Mouse (Mus musculus): ENCODE measurements at regions not wholly inside any gene's neighbourhood (a gene's known extent, or its start where the extent isn't known, plus 50 kb on each side); places are given as distances from the start of the nearest gene placed in this dataset.

DNA sequence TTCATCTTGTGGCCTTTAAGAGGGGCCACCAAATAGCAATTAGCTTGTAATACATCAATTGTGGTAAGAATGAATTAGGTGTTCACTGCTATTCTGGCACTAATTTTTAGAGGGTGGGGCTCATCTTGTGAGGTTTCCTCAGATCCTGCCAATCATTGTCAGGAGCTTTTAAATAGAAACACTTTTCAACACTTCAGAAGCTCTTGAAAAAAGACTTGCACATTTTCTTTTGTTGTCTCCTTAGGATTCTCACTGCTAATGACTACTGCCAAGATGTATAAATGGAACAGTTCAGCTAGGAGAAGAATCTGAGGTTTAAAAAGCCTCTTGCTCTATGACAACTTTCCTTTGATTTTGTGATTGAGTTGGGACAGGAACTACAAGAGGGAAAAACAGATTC lies 572.4 kb downstream of the Cetn3 start:
- ATAC-seq (ENCODE audit: extremely low read depth, insufficient number of reproducible peaks, low FRiP score, poor library complexity, severe bottlenecking), result no peak

- ATAC-seq (ENCODE audit: extremely low read depth, insufficient number of reproducible peaks, low FRiP score, poor library complexity, severe bottlenecking), result no peak
These were observed 576.6 kb downstream of the Cetn3 start for GRCm38 (mm10) chr13:82359442-82359841.

- ATAC-seq (ENCODE audit: extremely low read depth, insufficient number of reproducible peaks, low FRiP score, poor library complexity, severe bottlenecking), result no peak
These were observed 577.8 kb downstream of the Cetn3 start for GRCm38 (mm10) chr13:82360711-82361110.

GRCm38 (mm10) chr13:82361379-82361778 lies 578.5 kb downstream of the Cetn3 start:
- ATAC-seq (ENCODE audit: extremely low read depth, insufficient number of reproducible peaks, low FRiP score, poor library complexity, severe bottlenecking), result no peak

DNA sequence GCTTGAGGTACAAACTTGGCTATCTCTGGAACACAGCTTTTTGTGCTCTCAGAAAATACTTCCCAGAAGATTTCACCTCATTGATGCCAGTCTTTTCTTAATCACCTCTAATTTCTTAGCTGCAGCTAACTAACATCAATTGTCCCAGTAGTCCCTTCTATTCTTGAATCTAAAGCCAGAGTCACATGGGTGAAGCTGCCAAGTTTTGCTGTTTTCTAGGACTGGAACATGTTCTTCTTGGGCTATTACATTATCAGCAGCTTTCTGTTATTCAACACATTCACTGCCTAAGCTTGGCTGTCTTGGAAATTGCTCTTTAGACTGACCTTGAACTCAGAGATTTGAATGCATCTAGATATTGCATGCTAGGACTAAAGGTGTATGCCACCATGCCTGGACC lies 583.9 kb downstream of the Cetn3 start:
- ATAC-seq (ENCODE audit: extremely low read depth, insufficient number of reproducible peaks, low FRiP score, poor library complexity, severe bottlenecking), result no peak

- no peak for ATAC-seq (ENCODE audit: extremely low read depth, insufficient number of reproducible peaks, low FRiP score, poor library complexity, severe bottlenecking)
These were observed 588.7 kb downstream of the Cetn3 start for GRCm38 (mm10) chr13:82371579-82371978.

GRCm38 (mm10) chr13:82372612-82373011 lies 589.7 kb downstream of the Cetn3 start:
- ATAC-seq (ENCODE audit: extremely low read depth, insufficient number of reproducible peaks, low FRiP score, poor library complexity, severe bottlenecking), result no peak

DNA sequence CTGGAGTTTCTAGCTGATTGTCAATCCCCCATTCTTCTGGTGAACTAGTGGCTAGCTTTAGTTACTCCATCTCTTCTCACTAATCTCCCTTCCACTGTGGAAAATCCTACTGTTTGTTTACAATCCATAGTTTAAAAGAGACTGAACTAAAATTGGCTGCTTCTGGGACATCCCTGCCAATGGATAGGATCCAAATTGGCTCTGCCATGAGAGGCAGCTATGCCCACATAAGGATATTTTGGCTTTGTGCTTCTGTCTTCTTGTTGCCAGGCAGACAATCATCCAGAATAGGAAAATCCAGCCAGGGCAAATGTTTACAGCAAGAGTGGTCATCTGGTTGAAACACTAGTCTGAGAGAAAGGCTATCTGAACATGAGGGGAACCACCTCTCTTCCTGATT lies 610.0 kb downstream of the Cetn3 start:
- ATAC-seq (ENCODE audit: extremely low read depth, insufficient number of reproducible peaks, low FRiP score, poor library complexity, severe bottlenecking), result no peak

DNA sequence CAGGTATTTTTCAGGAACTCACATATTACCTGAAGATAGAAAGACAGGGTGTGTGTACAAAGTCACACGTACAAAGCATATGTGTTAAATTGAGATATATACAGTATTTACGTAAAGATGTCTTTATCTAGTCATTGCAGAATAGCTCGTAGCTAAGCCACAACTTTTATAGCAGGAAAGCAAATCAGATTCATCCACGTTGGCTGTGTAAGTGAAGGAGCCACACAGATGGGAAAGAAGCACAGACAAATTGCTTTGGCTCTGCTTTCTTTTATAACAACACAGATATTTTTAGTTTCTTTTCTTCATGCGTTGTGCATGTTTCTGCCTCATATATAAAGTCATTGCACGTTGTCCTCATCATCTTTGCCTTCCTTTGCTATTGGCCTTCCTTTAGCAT lies 610.6 kb downstream of the Cetn3 start:
- ATAC-seq (ENCODE audit: extremely low read depth, insufficient number of reproducible peaks, low FRiP score, poor library complexity, severe bottlenecking), result no peak

- no peak for ATAC-seq (ENCODE audit: extremely low read depth, insufficient number of reproducible peaks, low FRiP score, poor library complexity, severe bottlenecking)
These were observed 630.8 kb downstream of the Cetn3 start for GRCm38 (mm10) chr13:82413677-82414076.

- no peak for ATAC-seq (ENCODE audit: extremely low read depth, insufficient number of reproducible peaks, low FRiP score, poor library complexity, severe bottlenecking)
These were observed 638.1 kb downstream of the Cetn3 start for GRCm38 (mm10) chr13:82420966-82421365.

DNA sequence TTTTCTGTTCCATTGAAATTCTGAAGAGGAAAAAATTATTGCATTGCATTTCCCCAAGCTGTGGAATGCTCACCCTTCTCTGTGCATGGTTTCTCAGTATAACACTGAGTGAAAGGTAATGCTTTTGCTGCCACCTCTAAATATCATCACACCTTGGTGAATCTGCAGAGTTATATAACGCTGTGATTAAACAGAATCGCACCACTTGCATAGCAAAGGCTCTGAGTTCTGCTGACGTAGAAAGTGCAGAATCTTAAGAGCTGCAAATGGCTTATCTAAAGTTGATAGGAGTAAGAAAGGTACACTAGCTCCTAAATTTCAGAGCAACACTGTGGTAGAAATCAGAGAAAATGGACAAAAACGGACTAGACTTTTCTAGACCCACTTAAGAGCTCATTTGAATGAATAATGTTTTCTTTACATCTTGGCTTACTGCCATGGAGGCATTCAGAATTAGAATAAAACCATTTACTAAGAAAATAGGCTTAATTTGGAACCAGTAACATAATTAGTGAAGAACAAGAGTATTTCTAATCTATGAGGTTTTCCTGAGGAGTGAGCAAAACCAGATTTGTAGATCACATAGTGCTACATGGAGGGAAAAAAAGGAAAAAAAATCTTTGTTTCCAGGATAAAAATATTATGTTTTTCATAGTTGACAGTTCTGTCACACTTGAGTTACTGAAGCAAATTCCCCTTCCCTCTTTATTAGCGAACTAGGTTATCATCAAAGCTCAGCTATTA lies 641.2 kb downstream of the Cetn3 start:
- no peak for ATAC-seq (ENCODE audit: extremely low read depth, insufficient number of reproducible peaks, low FRiP score, poor library complexity, severe bottlenecking)

GRCm38 (mm10) chr13:82424732-82425341 lies 642.0 kb downstream of the Cetn3 start:
- ATAC-seq (ENCODE audit: extremely low read depth, insufficient number of reproducible peaks, low FRiP score, poor library complexity, severe bottlenecking), result no peak

DNA sequence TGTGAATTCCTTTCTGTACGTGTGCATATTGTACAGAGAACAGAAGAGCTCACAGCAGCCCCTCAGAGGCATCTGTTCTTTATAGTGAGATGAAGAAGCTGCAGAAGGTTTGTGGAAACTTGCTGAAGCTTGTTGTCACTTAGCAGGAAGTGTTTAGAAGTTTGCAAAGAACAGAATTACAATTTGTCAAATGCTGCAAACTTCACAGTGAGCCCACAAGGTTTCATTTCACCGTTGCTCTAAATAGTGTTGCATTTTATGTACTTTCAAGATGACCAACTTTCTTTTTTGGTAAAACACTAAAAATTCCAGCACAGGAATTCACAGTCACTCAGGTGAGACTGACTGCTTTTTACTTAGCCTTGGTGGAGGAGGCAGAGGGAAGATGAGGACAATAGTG lies 649.5 kb downstream of the Cetn3 start:
- ATAC-seq (ENCODE audit: extremely low read depth, insufficient number of reproducible peaks, low FRiP score, poor library complexity, severe bottlenecking), result no peak

DNA sequence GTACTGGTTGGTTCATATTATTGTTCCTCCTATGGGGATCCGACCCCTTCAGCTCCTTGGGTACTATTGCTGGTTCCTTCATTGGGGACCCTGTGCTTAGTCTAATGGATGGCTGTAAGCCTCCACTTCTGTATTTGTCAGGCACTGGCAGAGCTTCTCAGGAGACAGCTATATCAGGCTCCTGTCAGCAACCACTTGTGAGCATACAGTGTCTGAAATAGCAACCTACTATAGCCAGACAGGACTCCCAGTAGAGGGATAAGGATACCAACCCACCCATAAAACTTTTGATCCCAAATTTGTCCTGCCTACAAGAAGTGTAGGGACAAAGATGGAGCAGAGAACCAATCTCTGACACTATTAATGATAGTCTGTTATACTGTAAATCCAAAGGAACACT lies 656.4 kb downstream of the Cetn3 start:
- ATAC-seq (ENCODE audit: extremely low read depth, insufficient number of reproducible peaks, low FRiP score, poor library complexity, severe bottlenecking), result no peak

DNA sequence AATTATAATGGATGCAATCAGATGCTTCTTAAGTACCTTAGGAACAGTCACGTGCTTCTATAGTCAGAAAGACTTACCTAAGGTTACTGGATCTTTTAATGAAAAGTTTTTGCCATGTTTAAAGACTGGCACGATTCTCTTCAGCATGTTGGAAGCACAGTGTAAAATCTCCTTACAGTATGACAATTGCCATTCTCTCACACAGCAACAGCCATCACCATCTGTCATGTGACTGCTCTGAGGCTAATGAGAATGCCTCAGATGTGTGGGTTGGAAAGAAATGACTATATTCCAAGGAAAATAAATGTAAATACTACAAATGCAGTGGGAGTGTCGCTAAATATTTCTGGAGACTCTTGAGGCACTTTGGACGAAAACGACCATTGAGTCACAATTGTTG lies 670.8 kb downstream of the Cetn3 start:
- ATAC-seq (ENCODE audit: extremely low read depth, insufficient number of reproducible peaks, low FRiP score, poor library complexity, severe bottlenecking), result no peak

GRCm38 (mm10) chr13:82483265-82483929 lies 700.5 kb downstream of the Cetn3 start:
- ATAC-seq (ENCODE audit: extremely low read depth, insufficient number of reproducible peaks, low FRiP score, poor library complexity, severe bottlenecking), result no peak

GRCm38 (mm10) chr13:82496606-82497005 lies 713.7 kb downstream of the Cetn3 start:
- peak; percentile 66; the same call in 1 of the 2 replicates for ATAC-seq (ENCODE audit: extremely low read depth, insufficient number of reproducible peaks, low FRiP score, poor library complexity, severe bottlenecking)

DNA sequence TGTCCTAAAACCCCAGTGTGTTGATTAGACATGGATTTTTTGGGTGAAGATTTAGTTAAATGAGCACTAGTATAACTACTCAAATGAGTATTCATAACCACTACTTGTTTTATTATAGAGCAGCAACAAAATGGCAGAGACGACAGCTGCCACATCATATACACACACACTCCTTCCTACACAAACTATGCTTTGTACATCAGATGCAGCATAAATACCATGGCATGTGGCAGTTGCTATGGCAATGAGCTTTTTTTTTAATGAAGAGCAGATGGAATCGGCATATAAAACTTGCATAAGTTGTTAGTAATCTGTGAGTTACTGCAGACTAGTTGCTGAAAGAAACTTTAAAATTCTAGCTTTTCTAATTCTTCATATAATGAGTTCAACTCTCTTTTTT lies 725.3 kb downstream of the Cetn3 start:
- no peak for ATAC-seq (ENCODE audit: extremely low read depth, insufficient number of reproducible peaks, low FRiP score, poor library complexity, severe bottlenecking)

- no peak for ATAC-seq (ENCODE audit: extremely low read depth, insufficient number of reproducible peaks, low FRiP score, poor library complexity, severe bottlenecking)
These were observed 726.6 kb downstream of the Cetn3 start for GRCm38 (mm10) chr13:82509512-82509911.
